Mouse (Mus musculus) erythroid progenitor cell, adult 5-6 weeks (primary cell): ENCODE measurements around the gene Gm42906. TPM values are rescaled to one million over a fixed set of nuclear protein-coding genes. Genes with fewer than 3 reads are reported as not detected.
A peak's percentile ranks its signal among the peaks of the same experiment; 100 is the strongest.

ENCODE experiments used
- ATAC-seq: replicated peaks from 2 replicates; pipeline ENCODE4 v1.8.0; 2016; ENCODE audit warnings: moderate number of reproducible peaks, mild to moderate bottlenecking, moderate TSS enrichment, inconsistent platforms; ENCODE audit not compliant: poor library complexity, low FRiP score, severe bottlenecking
- total RNA-seq, 2 experiments: library from RNA; stranded (forward) in 1 of 2; stranded (reverse) in 1 of 2; fragments of 150-400 nt in 1 of 2; fragments of 186-747, 209-891 nt in 1 of 2; gene quantifications; 2 replicates each; pipeline versions ENCODE4 v1.2.3 to v1.2.4; 2015 to 2017; ENCODE audit warnings: low replicate concordance in 2 of 2

Gene Gm42906
- total RNA-seq, 2 experiments from 2014 or later: not detected

GRCm38 (mm10) chr5:151247115-151247875 lies 180.7 kb downstream of the Gm42906 start:
- ATAC-seq: peak; percentile 65

GRCm38 (mm10) chr5:151246287-151246686 lies 181.7 kb downstream of the Gm42906 start:
- peak; percentile 50; the same call in 1 of the 2 replicates for ATAC-seq

GRCm38 (mm10) chr5:151245571-151245970 lies 182.4 kb downstream of the Gm42906 start:
- ATAC-seq: no peak

GRCm38 (mm10) chr5:151238730-151239129 lies 189.2 kb downstream of the Gm42906 start:
- no peak for ATAC-seq

- no peak for ATAC-seq
These were observed 191.6 kb downstream of the Gm42906 start for GRCm38 (mm10) chr5:151236411-151236810.

- ATAC-seq: no peak
These were observed 194.4 kb downstream of the Gm42906 start, which contains the start of gene Stard13 for GRCm38 (mm10) chr5:151233400-151234031. TSS of gene Stard13 (minus strand) at chr5:151233836.

- ATAC-seq: no peak
These were observed 195.2 kb downstream of the Gm42906 start for GRCm38 (mm10) chr5:151232576-151233299.

- no peak for ATAC-seq
These were observed 196.1 kb downstream of the Gm42906 start for GRCm38 (mm10) chr5:151231861-151232260.

GRCm38 (mm10) chr5:151231411-151231810 lies 196.6 kb downstream of the Gm42906 start:
- ATAC-seq: no peak

- no peak for ATAC-seq
These were observed 197.5 kb downstream of the Gm42906 start for GRCm38 (mm10) chr5:151230427-151230826.

- ATAC-seq: no peak
These were observed 199.5 kb downstream of the Gm42906 start for GRCm38 (mm10) chr5:151228367-151229005.

GRCm38 (mm10) chr5:151223696-151224366 lies 204.1 kb downstream of the Gm42906 start:
- no peak for ATAC-seq

- no peak for ATAC-seq
These were observed 205.2 kb downstream of the Gm42906 start for GRCm38 (mm10) chr5:151222791-151223190.

GRCm38 (mm10) chr5:151218689-151219115 lies 209.3 kb downstream of the Gm42906 start:
- no peak for ATAC-seq

- no peak for ATAC-seq
These were observed 214.9 kb downstream of the Gm42906 start for GRCm38 (mm10) chr5:151213097-151213496.

- no peak for ATAC-seq
These were observed 217.1 kb downstream of the Gm42906 start for GRCm38 (mm10) chr5:151210869-151211268.

- no peak for ATAC-seq
These were observed 217.9 kb downstream of the Gm42906 start for GRCm38 (mm10) chr5:151210060-151210459.

GRCm38 (mm10) chr5:151205017-151205416 lies 222.9 kb downstream of the Gm42906 start:
- ATAC-seq: no peak

GRCm38 (mm10) chr5:151202925-151203324 lies 225.0 kb downstream of the Gm42906 start:
- no peak for ATAC-seq
